Mouse (Mus musculus) limb, embryonic 10.5 days (tissue): Measurements from ENCODE around the gene Bnip3. TPM values are rescaled to one million over a fixed set of nuclear protein-coding genes. Genes with fewer than 3 reads are reported as not detected.

Source experiments
- DNase-seq: peaks from one replicate; pipeline ENCODE4 v3.0.0-alpha.2; 2017; ENCODE audit warnings: low spot score
- H3K27ac ChIP-seq: fragments of 300-500 bp; sonication (generic); 2 replicates; pipeline ENCODE4 v1.5.1; 2016; ENCODE audit warnings: mild to moderate bottlenecking
- H3K27me3 ChIP-seq: fragments of 300-500 bp; sonication (generic); 2 replicates; pipeline ENCODE4 v1.6.1; 2016; ENCODE audit warnings: low read depth, mild to moderate bottlenecking; ENCODE audit not compliant: poor library complexity, severe bottlenecking
- H3K36me3 ChIP-seq: fragments of 300-500 bp; sonication (generic); 2 replicates; pipeline ENCODE4 v1.6.1; 2016; ENCODE audit warnings: mild to moderate bottlenecking, moderate library complexity
- H3K4me1 ChIP-seq: fragments of 300-500 bp; sonication (generic); 2 replicates; pipeline ENCODE4 v1.6.1; 2016
- H3K4me3 ChIP-seq: fragments of 300-500 bp; sonication (generic); 2 replicates; pipeline ENCODE4 v1.5.1; 2016; ENCODE audit warnings: mild to moderate bottlenecking, moderate library complexity
- H3K9me3 ChIP-seq: fragments of 300-500 bp; sonication (generic); replicated peaks from 2 replicates; pipeline ENCODE4 v1.6.1; 2016; ENCODE audit warnings: mild to moderate bottlenecking
- WGBS: fragments of 180-500 bp; shearing (Covaris S2); methylation state at CpG from one replicate; pipeline ENCODE4 v1.1.7; 2016; 5-methylcytosine and 5-hydroxymethylcytosine counted together
- polyA plus RNA-seq: library from polyadenylated mRNA; unstranded; fragments of >200 nt; fragmentation: Nextera tagmentation; extraction: Ambion mirVana; gene quantifications from 2 replicates; pipeline ENCODE4 v1.2.1, GENCODE M21; 2016

Bnip3 gene
- 110 and 112 TPM in 2 replicates for polyA plus RNA-seq

GRCm38 (mm10) chr7:138909277-138910192 is at the start of gene Bnip3:
Gene Bnip3 (minus strand): TSS chr7:138909519.
- Histone ChIP-seq H3K27ac (peak within 1 kb of the TSS; percentile 94), H3K9me3 (no peaks in the 10 kb centered on the region), H3K4me1 (peaks cover 36% of the 10 kb centered on the region), H3K27me3 (no peaks in the 10 kb centered on the region), H3K4me3 (peak within 1 kb of the TSS; percentile 77), H3K36me3 (peaks cover 7% of the 10 kb centered on the region; the same call in 1 of the 2 replicates)
- under 1% methylated on average over 61 of the region's 66 CpGs for WGBS
- peak; percentile 99 for DNase-seq

- Histone ChIP-seq H3K27ac (no peak overlapping the region), H3K4me3 (no peak overlapping the region), H3K36me3 (no peaks in the 10 kb centered on the region), H3K27me3 (no peaks in the 10 kb centered on the region), H3K9me3 (no peaks in the 10 kb centered on the region), H3K4me1 (no peaks in the 10 kb centered on the region)
- DNase-seq = no peak
- 76% methylated on average over 6 of the region's 6 CpGs for whole genome bisulfite sequencing
Measured at GRCm38 (mm10) chr7:138957106-138957505, 47.8 kb upstream of the Bnip3 start.

GRCm38 (mm10) chr7:138955787-138956186 is 46.5 kb upstream of the Bnip3 start:
- no peaks in the 10 kb centered on the region for H3K27me3 ChIP-seq
- no peak for DNase-seq
- H3K9me3 ChIP-seq = no peaks in the 10 kb centered on the region
- H3K4me1 ChIP-seq = no peaks in the 10 kb centered on the region
- H3K4me3 ChIP-seq = no peak overlapping the region
- 84% methylated on average over 7 of the region's 7 CpGs for WGBS
- no peaks in the 10 kb centered on the region for H3K36me3 ChIP-seq
- no peak overlapping the region for H3K27ac ChIP-seq

GRCm38 (mm10) chr7:138948309-138948708 is 39.0 kb upstream of the Bnip3 start:
- no peak overlapping the region for H3K27ac ChIP-seq
- H3K4me3 ChIP-seq = no peak overlapping the region
- 41% methylated on average over 8 of the region's 8 CpGs for WGBS
- DNase-seq = no peak
- no peaks in the 10 kb centered on the region for H3K9me3 ChIP-seq
- no peaks in the 10 kb centered on the region for H3K4me1 ChIP-seq
- no peaks in the 10 kb centered on the region for H3K36me3 ChIP-seq
- peaks cover 23% of the 10 kb centered on the region for H3K27me3 ChIP-seq

DNA sequence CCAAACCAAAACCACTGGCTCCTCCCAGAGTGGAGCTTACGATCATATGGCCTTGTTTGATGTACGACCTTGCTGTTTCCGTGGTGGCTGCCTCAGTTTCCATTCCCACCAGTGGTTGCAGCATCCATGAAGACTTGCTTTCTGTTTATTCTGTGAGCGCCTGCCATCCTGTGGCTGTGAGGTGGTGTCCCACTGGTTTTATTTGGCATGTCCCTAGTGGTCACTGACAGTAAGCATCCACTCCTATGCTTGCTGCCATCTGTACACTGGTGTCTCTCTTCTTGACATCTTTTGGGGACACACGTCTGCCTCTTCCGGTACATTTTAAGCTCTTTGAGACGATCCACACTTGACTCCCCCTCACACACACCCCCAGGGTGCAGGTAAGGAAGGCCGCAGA is 38.4 kb upstream of the Bnip3 start:
- DNase-seq = no peak
- H3K27ac ChIP-seq = no peak overlapping the region
- no peak overlapping the region for H3K4me3 ChIP-seq
- H3K4me1 ChIP-seq = no peaks in the 10 kb centered on the region
- 88% methylated on average over 8 of the region's 8 CpGs for WGBS
- no peaks in the 10 kb centered on the region for H3K9me3 ChIP-seq
- H3K27me3 ChIP-seq = peaks cover 28% of the 10 kb centered on the region
- H3K36me3 ChIP-seq = no peaks in the 10 kb centered on the region

- Histone ChIP-seq H3K27ac (no peak overlapping the region), H3K36me3 (no peaks in the 10 kb centered on the region), H3K4me1 (peaks cover 7% of the 10 kb centered on the region), H3K4me3 (no peak overlapping the region), H3K9me3 (no peaks in the 10 kb centered on the region), H3K27me3 (peaks cover 49% of the 10 kb centered on the region)
- no peak for DNase-seq
- WGBS = 60% methylated on average over 3 of the region's 3 CpGs
Measured at GRCm38 (mm10) chr7:138945668-138946067, 36.3 kb upstream of the Bnip3 start.

GRCm38 (mm10) chr7:138942301-138942700 is 33.0 kb upstream of the Bnip3 start:
- Histone ChIP-seq H3K4me1 (peaks cover 13% of the 10 kb centered on the region), H3K27me3 (peaks cover 83% of the 10 kb centered on the region), H3K4me3 (no peak overlapping the region), H3K27ac (no peak overlapping the region), H3K9me3 (no peaks in the 10 kb centered on the region), H3K36me3 (no peaks in the 10 kb centered on the region)
- DNase-seq = no peak
- WGBS = 91% methylated on average over 1 of the region's 1 CpGs

GRCm38 (mm10) chr7:138941571-138941970 is 32.3 kb upstream of the Bnip3 start:
- DNase-seq = no peak
- peak overlapping the region; percentile 51; the same call in 1 of the 2 replicates for H3K4me3 ChIP-seq
- 29% methylated on average over 5 of the region's 5 CpGs for WGBS
- no peaks in the 10 kb centered on the region for H3K36me3 ChIP-seq
- peaks cover 85% of the 10 kb centered on the region for H3K27me3 ChIP-seq
- H3K9me3 ChIP-seq = no peaks in the 10 kb centered on the region
- H3K27ac ChIP-seq = no peak overlapping the region
- H3K4me1 ChIP-seq = peaks cover 13% of the 10 kb centered on the region

- WGBS = under 1% methylated on average over 78 of the region's 78 CpGs
- H3K36me3 ChIP-seq = no peaks in the 10 kb centered on the region
- peaks cover 82% of the 10 kb centered on the region for H3K27me3 ChIP-seq
- peak; percentile 50 for DNase-seq
- peak within 1 kb of the TSS; percentile 51 for H3K4me3 ChIP-seq
- peaks cover 13% of the 10 kb centered on the region for H3K4me1 ChIP-seq
- H3K27ac ChIP-seq = no peak within 1 kb of the TSS
- H3K9me3 ChIP-seq = no peaks in the 10 kb centered on the region
Measured at GRCm38 (mm10) chr7:138940612-138941461, 31.5 kb upstream of the Bnip3 start, which contains the start of gene Jakmip3. Gene Jakmip3 (plus strand): TSS chr7:138940730.

DNA sequence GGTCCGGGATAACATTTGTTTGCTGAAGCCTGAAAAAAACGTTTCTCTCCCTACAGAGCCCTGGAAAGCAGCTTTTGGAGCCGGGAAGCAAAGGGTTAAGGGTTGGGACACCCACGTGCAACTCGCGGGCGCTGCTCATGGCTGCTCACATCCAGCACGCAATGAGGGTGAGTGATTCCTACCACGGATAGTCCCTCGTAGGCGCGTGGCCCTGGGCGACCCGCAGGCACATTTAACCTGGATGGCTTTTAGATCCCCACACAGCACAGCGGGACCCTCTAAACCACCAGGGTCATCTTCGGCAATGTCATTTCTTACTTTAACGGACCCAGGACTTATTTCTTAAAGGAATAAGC is 30.9 kb upstream of the Bnip3 start:
- Histone ChIP-seq H3K36me3 (no peaks in the 10 kb centered on the region), H3K4me3 (peak overlapping the region; percentile 51), H3K27me3 (peaks cover 76% of the 10 kb centered on the region), H3K27ac (no peak overlapping the region), H3K4me1 (peaks cover 13% of the 10 kb centered on the region), H3K9me3 (no peaks in the 10 kb centered on the region)
- 1% methylated on average over 17 of the region's 17 CpGs for WGBS
- peak; percentile 48 for DNase-seq

DNA sequence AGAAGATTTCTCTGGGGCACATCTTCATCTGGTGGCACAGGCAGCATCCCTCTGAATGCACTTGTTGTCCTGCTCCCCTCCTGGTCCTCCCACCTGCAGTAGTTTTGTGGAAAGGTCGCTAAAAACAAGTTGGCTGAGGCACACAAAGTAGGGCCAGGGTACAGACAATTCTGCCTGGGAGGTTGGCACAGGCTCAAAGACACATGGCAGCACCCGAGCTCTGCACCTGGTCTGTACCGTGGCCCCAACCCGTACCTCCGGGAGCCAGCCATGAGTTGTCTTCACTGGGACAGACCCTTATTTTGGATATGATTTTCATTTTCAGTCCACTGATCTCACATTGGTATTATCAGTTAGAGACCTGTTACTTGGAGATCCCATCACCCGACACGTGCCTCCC is 29.7 kb upstream of the Bnip3 start:
- no peak overlapping the region for H3K27ac ChIP-seq
- peaks cover 69% of the 10 kb centered on the region for H3K27me3 ChIP-seq
- no peak overlapping the region for H3K4me3 ChIP-seq
- peaks cover 13% of the 10 kb centered on the region for H3K4me1 ChIP-seq
- H3K9me3 ChIP-seq = no peaks in the 10 kb centered on the region
- no peak for DNase-seq
- H3K36me3 ChIP-seq = no peaks in the 10 kb centered on the region
- WGBS = 82% methylated on average over 7 of the region's 7 CpGs

- H3K27me3 ChIP-seq = peaks cover 24% of the 10 kb centered on the region
- no peak overlapping the region for H3K27ac ChIP-seq
- 92% methylated on average over 3 of the region's 3 CpGs for WGBS
- no peak for DNase-seq
- no peaks in the 10 kb centered on the region for H3K36me3 ChIP-seq
- no peak overlapping the region for H3K4me3 ChIP-seq
- no peaks in the 10 kb centered on the region for H3K9me3 ChIP-seq
- no peaks in the 10 kb centered on the region for H3K4me1 ChIP-seq
Measured at GRCm38 (mm10) chr7:138934523-138934922, 25.2 kb upstream of the Bnip3 start.

- DNase-seq = no peak
- no peak overlapping the region for H3K4me3 ChIP-seq
- H3K4me1 ChIP-seq = no peaks in the 10 kb centered on the region; the same call in 1 of the 2 replicates
- 93% methylated on average over 4 of the region's 4 CpGs for WGBS
- H3K27me3 ChIP-seq = no peaks in the 10 kb centered on the region
- H3K36me3 ChIP-seq = no peaks in the 10 kb centered on the region
- H3K27ac ChIP-seq = no peak overlapping the region
- no peaks in the 10 kb centered on the region for H3K9me3 ChIP-seq
Measured at GRCm38 (mm10) chr7:138928456-138928855, 19.1 kb upstream of the Bnip3 start.
